ENCODE assay signal across 9 mouse cellular contexts in the genomic region with DNA sequence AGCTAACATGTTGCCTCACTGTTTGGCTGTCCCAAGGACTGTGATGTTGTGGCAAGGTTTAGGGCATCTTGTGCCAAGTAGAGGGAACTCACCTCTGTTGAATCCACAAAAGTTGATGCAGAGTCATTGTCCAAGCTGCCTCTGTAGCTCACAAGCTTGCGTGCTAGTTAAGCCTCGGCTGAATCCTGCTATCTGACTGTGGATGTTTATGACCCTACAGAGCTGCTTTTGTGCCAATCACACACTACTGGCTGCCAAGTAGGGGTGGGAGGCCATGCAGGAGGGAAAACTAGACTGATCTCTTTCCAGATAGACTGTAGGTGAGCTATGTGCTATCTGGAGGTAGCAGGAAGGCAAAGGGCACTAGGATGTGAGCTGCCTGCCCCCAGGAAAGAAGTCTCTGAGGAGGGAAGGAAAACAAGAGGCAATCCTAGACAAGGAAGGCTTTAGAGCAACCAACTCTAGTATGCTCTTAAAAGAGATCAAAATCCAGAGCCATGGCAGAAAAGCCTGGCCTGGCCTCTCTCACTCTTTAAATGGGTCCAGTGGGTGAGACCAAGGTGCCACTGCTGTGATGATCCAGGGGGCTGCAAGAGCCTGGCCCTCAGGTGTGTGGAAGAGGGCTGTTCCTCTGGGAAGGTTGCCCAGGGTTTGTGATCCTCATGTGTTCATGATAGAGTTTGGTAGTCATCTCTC. TPM values are rescaled to one million over a fixed set of nuclear protein-coding genes. Genes with fewer than 3 reads are reported as not detected.
DNase-seq lines count a peak whose midpoint lies in the region; ATAC-seq and TF ChIP-seq lines count a peak whose summit lies in the region.
"Had no signal": no experiment of that assay in that cellular context is flagged by ENCODE, and none has a peak within 500 bp of the region (broad histone marks: within the 10 kb centered on the region; RNA-seq: fewer than 3 reads in every experiment).

No protein-coding gene starts in this region.

- H3K36me3 ChIP-seq in hindbrain, embryonic 10.5 days = no peaks in the 10 kb centered on the region
- H3K36me3 ChIP-seq in hindbrain, embryonic 12.5 days = no peaks in the 10 kb centered on the region
- H3K36me3 ChIP-seq in forebrain, embryonic 14.5 days (ENCODE audit: control insufficient read depth, insufficient read depth, low read length) = no peaks in the 10 kb centered on the region
- H3K36me3 ChIP-seq in limb, embryonic 11.5 days (ENCODE audit: control insufficient read depth, insufficient read depth, low read length) = no peaks in the 10 kb centered on the region
- H3K36me3 ChIP-seq in stomach, postnatal 0 days (ENCODE audit: control insufficient read depth, insufficient read depth, low read length) = no peaks in the 10 kb centered on the region

- DNase-seq in hindbrain, embryonic 10.5 days (ENCODE audit: low spot score) = peak; percentile 10
- DNase-seq in A20 (ENCODE audit: low read depth, low spot score) = peak; percentile 9
- peak; percentile 0 for DNase-seq in forebrain, embryonic 14.5 days (ENCODE audit: low spot score)
- DNase-seq in limb, embryonic 11.5 days (ENCODE audit: low spot score) = peak; percentile 30
- peak; percentile 42 for DNase-seq in stomach, postnatal 0 days (ENCODE audit: low spot score)
- no peak for DNase-seq in left cerebral cortex, postnatal 14 days (ENCODE audit: low spot score in 2 of 2)
- DNase-seq in kidney, adult 9 months = no peak

- intact Hi-C loops in left cerebral cortex, postnatal 14 days (cut with DNase I) = no loop called here

- no peak overlapping the region for H3K4me3 ChIP-seq in hindbrain, embryonic 10.5 days
- no peak overlapping the region for H3K4me3 ChIP-seq in hindbrain, embryonic 12.5 days
- no peak overlapping the region for H3K4me3 ChIP-seq in forebrain, embryonic 14.5 days (ENCODE audit: low read depth, low read length)
- no peak overlapping the region for H3K4me3 ChIP-seq in limb, embryonic 11.5 days (ENCODE audit: low read depth, low read length)
- H3K4me3 ChIP-seq in stomach, postnatal 0 days (ENCODE audit: low read depth, low read length) = no peak overlapping the region

- no peaks in the 10 kb centered on the region for H3K4me1 ChIP-seq in hindbrain, embryonic 10.5 days (replicated peaks)
- no peaks in the 10 kb centered on the region for H3K4me1 ChIP-seq in hindbrain, embryonic 12.5 days
- H3K4me1 ChIP-seq in forebrain, embryonic 14.5 days (ENCODE audit: control insufficient read depth, insufficient read depth, low read length) = no peaks in the 10 kb centered on the region
- no peaks in the 10 kb centered on the region for H3K4me1 ChIP-seq in limb, embryonic 11.5 days (ENCODE audit: control insufficient read depth, insufficient read depth, low read length)
- H3K4me1 ChIP-seq in stomach, postnatal 0 days (replicated peaks; ENCODE audit: control insufficient read depth, insufficient read depth) = no peaks in the 10 kb centered on the region

- no peak overlapping the region for H3K27ac ChIP-seq in hindbrain, embryonic 10.5 days
- H3K27ac ChIP-seq in hindbrain, embryonic 12.5 days = no peak overlapping the region
- H3K27ac ChIP-seq in forebrain, embryonic 14.5 days (ENCODE audit: low read depth, low read length) = no peak overlapping the region
- no peak overlapping the region for H3K27ac ChIP-seq in limb, embryonic 11.5 days (replicated peaks; ENCODE audit: low read depth, low read length)
- H3K27ac ChIP-seq in stomach, postnatal 0 days (replicated peaks) = no peak overlapping the region

- 83% methylated on average over 2 of the region's 2 CpGs for WGBS in hindbrain, embryonic 10.5 days
- 86% methylated on average over 2 of the region's 2 CpGs for WGBS in hindbrain, embryonic 12.5 days
- WGBS in forebrain, embryonic 14.5 days = 84% methylated on average over 2 of the region's 2 CpGs
- 78% methylated on average over 2 of the region's 2 CpGs for WGBS in limb, embryonic 11.5 days
- 78% methylated on average over 2 of the region's 2 CpGs for WGBS in stomach, postnatal 0 days

- H3K27me3 ChIP-seq in hindbrain, embryonic 10.5 days (ENCODE audit: insufficient read depth, poor library complexity, severe bottlenecking) = no peaks in the 10 kb centered on the region
- no peaks in the 10 kb centered on the region for H3K27me3 ChIP-seq in hindbrain, embryonic 12.5 days
- no peaks in the 10 kb centered on the region for H3K27me3 ChIP-seq in forebrain, embryonic 14.5 days (replicated peaks; ENCODE audit: control insufficient read depth, insufficient read depth, low read length)
- H3K27me3 ChIP-seq in limb, embryonic 11.5 days (ENCODE audit: control insufficient read depth, insufficient read depth, low read length) = no peaks in the 10 kb centered on the region
- H3K27me3 ChIP-seq in stomach, postnatal 0 days (ENCODE audit: control insufficient read depth, insufficient read depth, low read length) = no peaks in the 10 kb centered on the region

- peaks cover 53% of the 10 kb centered on the region for H3K9me3 ChIP-seq in hindbrain, embryonic 10.5 days
- peaks cover 61% of the 10 kb centered on the region for H3K9me3 ChIP-seq in hindbrain, embryonic 12.5 days (replicated peaks)
- peaks cover 51% of the 10 kb centered on the region for H3K9me3 ChIP-seq in forebrain, embryonic 14.5 days (replicated peaks; ENCODE audit: control insufficient read depth, low read length)
- peaks cover 59% of the 10 kb centered on the region for H3K9me3 ChIP-seq in limb, embryonic 11.5 days (ENCODE audit: control insufficient read depth, low read length)
- H3K9me3 ChIP-seq in stomach, postnatal 0 days (ENCODE audit: control insufficient read depth, low read length) = peaks cover 30% of the 10 kb centered on the region

- no peak for ATAC-seq in hindbrain, embryonic 12.5 days (ENCODE audit: low FRiP score)
- ATAC-seq in forebrain, embryonic 14.5 days = no peak
- ATAC-seq in limb, embryonic 11.5 days (ENCODE audit: insufficient number of reproducible peaks, low FRiP score, low TSS enrichment, low read depth) = no peak
- peak; percentile 13; the same call in 1 of the 2 replicates for ATAC-seq in stomach, postnatal 0 days (ENCODE audit: low FRiP score, low TSS enrichment)

- no peak overlapping the region for H3K4me2 ChIP-seq in hindbrain, embryonic 12.5 days (replicated peaks)
- H3K4me2 ChIP-seq in forebrain, embryonic 14.5 days (ENCODE audit: low read length) = no peak overlapping the region
- H3K4me2 ChIP-seq in limb, embryonic 11.5 days (ENCODE audit: low read depth, severe bottlenecking) = no peak overlapping the region
- no peak overlapping the region for H3K4me2 ChIP-seq in stomach, postnatal 0 days (replicated peaks; ENCODE audit: low read depth)

- no peak for TF ChIP-seq CTCF in stomach, postnatal 0 days (IDR thresholded peaks at IDR 0.05; ENCODE audit: low read depth)

- no peak overlapping the region for H3K9ac ChIP-seq in hindbrain, embryonic 12.5 days
- H3K9ac ChIP-seq in forebrain, embryonic 14.5 days (ENCODE audit: low read length) = no peak overlapping the region
- H3K9ac ChIP-seq in limb, embryonic 11.5 days (ENCODE audit: low read length) = no peak overlapping the region
- no peak overlapping the region for H3K9ac ChIP-seq in stomach, postnatal 0 days (ENCODE audit: low read length)

- TF ChIP-seq EP300 in stomach, postnatal 0 days (optimal IDR thresholded peaks at IDR 0.05) = no peak

RNA-seq across cellular contexts. Expression of a gene that starts 2.2 kb away (rescaled TPM):
- polyA plus RNA-seq in hindbrain, embryonic 10.5 days (2016; fragmentation: Nextera tagmentation; extraction: Ambion mirVana) = not detected in 2 replicates
- not detected in 2 replicates for polyA plus RNA-seq in hindbrain, embryonic 12.5 days (2016; fragmentation: Nextera tagmentation; extraction: Ambion mirVana)
- polyA plus RNA-seq in forebrain, embryonic 14.5 days (2014; fragmentation: Nextera tagmentation; extraction: Ambion mirVana) = not detected in 2 replicates
- polyA plus RNA-seq in limb, embryonic 11.5 days (2014; fragmentation: Nextera tagmentation; extraction: Ambion mirVana) = not detected in 2 replicates
- polyA plus RNA-seq in stomach, postnatal 0 days (2015; fragmentation: Nextera tagmentation; extraction: Ambion mirVana) = 23.6 and 24.8 TPM in 2 replicates
- total RNA-seq in left cerebral cortex, postnatal 14 days (2021) = under 1 TPM in 1 of 2 experiments, not detected in 1; 0.15 TPM

RNA-seq across cellular contexts. Expression of a gene that starts 8.3 kb away (rescaled TPM):
- polyA plus RNA-seq in hindbrain, embryonic 10.5 days (2016; fragmentation: Nextera tagmentation; extraction: Ambion mirVana) = 13.4 and 14.0 TPM in 2 replicates
- polyA plus RNA-seq in hindbrain, embryonic 12.5 days (2016; fragmentation: Nextera tagmentation; extraction: Ambion mirVana) = 14.1 and 19.0 TPM in 2 replicates
- 11.8 and 14.4 TPM in 2 replicates for polyA plus RNA-seq in forebrain, embryonic 14.5 days (2014; fragmentation: Nextera tagmentation; extraction: Ambion mirVana)
- polyA plus RNA-seq in limb, embryonic 11.5 days (2014; fragmentation: Nextera tagmentation; extraction: Ambion mirVana) = 10.7 and 12.8 TPM in 2 replicates
- polyA plus RNA-seq in stomach, postnatal 0 days (2015; fragmentation: Nextera tagmentation; extraction: Ambion mirVana) = 7.2 and 8.2 TPM in 2 replicates
- total RNA-seq in left cerebral cortex, postnatal 14 days (2021) = 1 to 10 TPM; 2.7 to 3.7 TPM

RNA-seq across cellular contexts. Expression of a gene that starts 12.9 kb away (rescaled TPM):
- 0.93 and 1.1 TPM in 2 replicates for polyA plus RNA-seq in hindbrain, embryonic 10.5 days (2016; fragmentation: Nextera tagmentation; extraction: Ambion mirVana)
- 1.0 and 1.3 TPM in 2 replicates for polyA plus RNA-seq in hindbrain, embryonic 12.5 days (2016; fragmentation: Nextera tagmentation; extraction: Ambion mirVana)
- polyA plus RNA-seq in forebrain, embryonic 14.5 days (2014; fragmentation: Nextera tagmentation; extraction: Ambion mirVana) = 1.3 and 1.7 TPM in 2 replicates
- polyA plus RNA-seq in limb, embryonic 11.5 days (2014; fragmentation: Nextera tagmentation; extraction: Ambion mirVana) = 1.6 and 1.9 TPM in 2 replicates
- 0.54 and 0.84 TPM in 2 replicates for polyA plus RNA-seq in stomach, postnatal 0 days (2015; fragmentation: Nextera tagmentation; extraction: Ambion mirVana)
- total RNA-seq in left cerebral cortex, postnatal 14 days (2021) = under 1 TPM; 0.04 to 0.06 TPM

RNA-seq across cellular contexts. Expression of a gene that starts 13.5 kb away (rescaled TPM):
- 0.12 TPM in 1 of 2 replicates, not detected in the other for polyA plus RNA-seq in hindbrain, embryonic 10.5 days (2016; fragmentation: Nextera tagmentation; extraction: Ambion mirVana)
- polyA plus RNA-seq in hindbrain, embryonic 12.5 days (2016; fragmentation: Nextera tagmentation; extraction: Ambion mirVana) = 0.10 and 0.12 TPM in 2 replicates
- not detected in 2 replicates for polyA plus RNA-seq in forebrain, embryonic 14.5 days (2014; fragmentation: Nextera tagmentation; extraction: Ambion mirVana)
- not detected in 2 replicates for polyA plus RNA-seq in limb, embryonic 11.5 days (2014; fragmentation: Nextera tagmentation; extraction: Ambion mirVana)
- 0.12 TPM in 1 of 2 replicates, not detected in the other for polyA plus RNA-seq in stomach, postnatal 0 days (2015; fragmentation: Nextera tagmentation; extraction: Ambion mirVana)
- total RNA-seq in left cerebral cortex, postnatal 14 days (2021) = not detected
- total RNA-seq: gastrocnemius, postnatal 4 days had no signal

RNA-seq across cellular contexts. Expression of a gene that starts 48.1 kb away (rescaled TPM):
- not detected in 2 replicates for polyA plus RNA-seq in hindbrain, embryonic 10.5 days (2016; fragmentation: Nextera tagmentation; extraction: Ambion mirVana)
- polyA plus RNA-seq in hindbrain, embryonic 12.5 days (2016; fragmentation: Nextera tagmentation; extraction: Ambion mirVana) = not detected in 2 replicates
- polyA plus RNA-seq in forebrain, embryonic 14.5 days (2014; fragmentation: Nextera tagmentation; extraction: Ambion mirVana) = not detected in 2 replicates
- polyA plus RNA-seq in limb, embryonic 11.5 days (2014; fragmentation: Nextera tagmentation; extraction: Ambion mirVana) = not detected in 2 replicates
- not detected in 2 replicates for polyA plus RNA-seq in stomach, postnatal 0 days (2015; fragmentation: Nextera tagmentation; extraction: Ambion mirVana)
- total RNA-seq in left cerebral cortex, postnatal 14 days (2021) = under 1 TPM in 1 of 2 experiments, not detected in 1; 0.15 TPM

Comparison
In these comparisons a context has a peak if more than half of its experiments do, and no peak if none do; other contexts are left out.
1. DNase-seq: peak in hindbrain, embryonic 10.5 days (single experiment), A20 (single experiment), forebrain, embryonic 14.5 days (single experiment), limb, embryonic 11.5 days (single experiment) and stomach, postnatal 0 days (single experiment); none in left cerebral cortex, postnatal 14 days (0 of 2) and kidney, adult 9 months (single experiment).
2. RNA of a gene that starts 2.2 kb away (polyA plus RNA-seq): 23.6 to 24.8 TPM in stomach, postnatal 0 days; not detected in hindbrain, embryonic 10.5 days, not detected in hindbrain, embryonic 12.5 days, not detected in forebrain, embryonic 14.5 days and not detected in limb, embryonic 11.5 days; every median in the first group is over 10 times any median in the second.